Mouse (Mus musculus): ENCODE data around the gene Fcrl6.

Fcrl6 gene

GRCm38 (mm10) chr1:172602326-172602725, at the start of gene Fcrl6:
Gene Fcrl6 (minus strand): TSS chr1:172602551.
- DNase-seq, result no peak

GRCm38 (mm10) chr1:172651288-172651987, 49.1 kb upstream of the Fcrl6 start:
- no peak for DNase-seq

DNA sequence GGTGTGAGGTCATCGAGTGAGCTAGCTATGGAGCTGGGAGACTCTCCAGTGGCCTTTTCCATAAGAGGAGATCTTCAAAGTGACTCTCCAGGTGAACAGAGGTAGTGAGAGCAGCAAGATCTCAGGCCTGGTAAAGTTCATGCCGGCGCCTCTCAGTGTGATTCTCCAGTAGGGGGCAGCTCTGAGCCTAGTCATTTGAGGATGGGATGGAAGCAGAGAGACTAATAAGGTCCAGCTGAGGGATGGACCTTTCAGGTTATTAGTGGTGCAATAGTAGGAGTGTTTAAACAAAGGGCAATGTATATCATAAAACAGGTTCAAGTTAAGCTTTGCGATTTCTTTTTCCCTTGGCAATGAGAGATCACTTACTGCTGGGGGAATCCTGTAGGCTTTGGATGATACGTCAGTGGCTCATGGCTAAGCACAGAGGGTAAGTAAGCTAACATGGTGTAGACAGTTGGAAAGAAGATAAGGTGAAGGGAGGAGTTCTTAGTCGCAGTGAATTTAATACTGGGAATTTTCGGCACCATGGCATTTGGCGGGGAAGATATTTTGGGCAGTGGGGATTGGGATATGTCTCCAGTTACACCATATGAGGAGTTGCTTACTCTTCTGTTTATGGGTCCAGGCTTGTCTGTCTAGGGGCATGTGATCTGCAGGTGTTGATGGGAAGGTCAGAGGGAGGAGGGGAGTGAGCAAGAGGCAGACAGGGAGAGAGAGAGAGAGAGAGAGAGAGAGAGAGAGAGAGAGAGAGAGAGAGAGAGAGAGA, 48.4 kb upstream of the Fcrl6 start:
- peak; percentile 35 to 47 for DNase-seq

- DNase-seq, result no peak
Observed at GRCm38 (mm10) chr1:172649396-172649795, 47.0 kb upstream of the Fcrl6 start.

DNA sequence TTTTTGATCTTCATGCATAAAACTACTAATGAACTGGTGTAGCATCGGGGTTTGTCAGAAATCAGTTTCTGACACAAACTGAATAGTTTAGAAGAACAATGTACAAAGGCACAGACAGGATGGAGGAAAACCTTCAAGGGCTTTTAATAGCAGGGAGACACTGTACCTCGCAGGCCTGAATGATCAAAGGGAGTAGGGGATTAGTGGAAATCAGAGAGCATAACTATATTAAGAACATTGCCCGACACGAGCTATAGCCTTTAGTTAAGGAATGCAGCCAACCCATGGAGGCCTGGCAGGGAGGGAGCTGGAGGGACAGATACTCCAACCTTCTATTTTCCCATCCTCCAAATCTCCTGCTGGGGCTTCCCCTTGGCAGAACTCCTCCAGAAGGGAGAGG, 44.9 kb upstream of the Fcrl6 start:
- DNase-seq, result no peak

DNA sequence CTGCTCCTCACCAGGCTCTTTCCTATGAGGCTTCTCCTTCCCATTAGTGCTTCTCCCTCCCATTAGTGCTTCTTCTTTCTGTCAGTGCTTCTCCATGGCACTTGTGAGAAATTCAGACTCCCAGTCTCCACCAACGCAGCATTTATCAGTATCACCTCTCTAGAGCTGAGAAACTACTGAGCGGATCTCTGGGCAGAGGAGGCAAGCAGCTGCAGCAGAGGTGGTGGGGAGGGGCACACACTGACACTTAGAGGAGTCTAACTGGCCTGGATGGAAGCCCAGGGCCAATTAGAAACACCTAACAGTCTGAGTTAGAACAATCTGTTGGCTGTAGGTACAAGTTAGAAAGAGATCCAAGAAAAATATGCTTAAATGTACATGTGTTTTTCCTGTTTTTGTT, 36.4 kb upstream of the Fcrl6 start:
- no peak for DNase-seq

DNA sequence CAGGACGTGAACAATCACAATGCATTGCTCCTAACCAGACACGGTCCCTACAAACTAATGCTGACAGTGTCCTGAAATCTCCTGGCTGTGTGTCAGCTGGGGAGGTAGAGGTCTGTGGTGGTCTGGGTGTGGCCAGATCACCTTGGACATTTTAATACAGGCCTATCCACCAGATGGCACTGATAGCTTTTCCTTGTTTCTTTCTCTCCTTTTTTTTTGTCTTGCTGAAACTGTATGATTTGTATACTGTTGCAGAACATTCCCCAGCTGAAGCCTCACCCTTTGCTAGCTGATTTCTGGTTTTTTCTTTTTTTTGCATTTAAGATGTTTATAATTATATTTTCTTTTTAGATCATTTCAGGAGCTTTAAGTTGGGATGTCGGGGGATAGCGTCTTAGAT, 35.5 kb upstream of the Fcrl6 start:
- DNase-seq, result no peak

- no peak for DNase-seq
Observed at GRCm38 (mm10) chr1:172636266-172636665, 33.9 kb upstream of the Fcrl6 start.

GRCm38 (mm10) chr1:172635258-172635657, 32.9 kb upstream of the Fcrl6 start:
- DNase-seq, result no peak

DNA sequence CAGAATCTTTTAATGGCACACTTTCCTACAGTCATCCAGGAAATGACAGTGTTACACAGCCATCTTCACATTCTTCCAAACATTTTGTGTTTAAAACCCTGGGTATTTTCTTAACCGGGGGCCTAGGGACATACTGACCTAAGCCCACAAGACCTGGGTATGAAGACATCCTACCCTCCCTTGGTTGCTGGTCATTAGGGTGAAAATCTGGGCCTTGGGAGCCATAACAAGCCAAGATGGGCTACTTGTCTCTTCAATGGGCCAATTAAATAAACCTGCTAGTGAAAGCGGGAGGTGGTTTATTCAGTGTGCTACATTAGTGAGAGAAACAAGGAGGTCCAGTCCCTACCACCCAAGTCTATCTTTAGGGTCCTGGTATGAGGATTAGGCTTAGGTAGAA, 31.8 kb upstream of the Fcrl6 start:
- no peak for DNase-seq

DNA sequence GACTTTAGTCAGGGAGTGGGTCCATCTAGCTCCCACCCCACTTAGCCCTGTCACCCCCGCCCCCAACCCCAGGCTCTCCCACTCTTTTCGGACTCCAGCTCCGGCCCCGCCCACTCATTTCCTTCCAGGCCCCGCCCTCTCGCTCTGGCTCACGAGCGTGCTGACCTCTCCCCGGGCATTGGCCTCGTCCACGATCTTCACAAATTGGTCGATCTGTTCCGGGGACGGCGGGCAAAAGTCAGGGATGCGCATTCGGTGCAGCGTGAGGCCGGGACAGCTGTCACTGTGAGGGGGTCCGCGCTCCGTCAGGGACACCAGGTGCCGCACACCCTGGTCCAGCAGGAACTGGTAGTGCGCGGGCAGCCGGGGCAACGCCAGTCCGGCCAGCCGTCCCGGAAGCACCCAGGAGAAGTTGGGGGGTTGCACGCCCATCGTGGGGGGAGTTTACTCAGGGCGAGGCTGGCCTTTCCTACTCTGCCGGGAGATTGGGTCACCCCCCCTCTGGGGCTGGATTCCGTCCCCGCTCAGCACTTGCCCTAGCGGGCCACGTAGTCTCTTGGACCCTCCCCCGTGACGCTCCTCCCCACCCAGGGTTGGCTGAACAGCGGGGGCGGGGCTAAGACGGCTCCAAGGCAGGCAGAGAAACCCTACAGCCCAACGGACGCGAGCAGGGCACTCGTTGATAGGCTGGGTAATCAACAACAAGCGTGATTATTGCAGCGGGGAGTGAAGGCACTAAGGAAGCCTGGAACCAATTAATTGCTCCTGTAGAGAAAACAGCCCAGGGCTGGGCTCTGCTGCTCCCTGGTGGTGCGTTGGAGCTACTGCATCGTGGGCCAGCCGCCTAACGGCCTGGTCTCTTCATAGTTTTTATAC, 30.3 kb upstream of the Fcrl6 start, which contains the start of gene Dusp23:
Gene Dusp23 (minus strand): TSS at position 512 of the 876 bp plus-strand sequence.
- peak; percentile 94 to 96 for DNase-seq

GRCm38 (mm10) chr1:172631721-172632120, 29.4 kb upstream of the Fcrl6 start:
- DNase-seq, result no peak

GRCm38 (mm10) chr1:172629831-172630230, 27.5 kb upstream of the Fcrl6 start:
- DNase-seq, result no peak

- no peak for DNase-seq
Observed at GRCm38 (mm10) chr1:172626306-172626705, 24.0 kb upstream of the Fcrl6 start.

DNA sequence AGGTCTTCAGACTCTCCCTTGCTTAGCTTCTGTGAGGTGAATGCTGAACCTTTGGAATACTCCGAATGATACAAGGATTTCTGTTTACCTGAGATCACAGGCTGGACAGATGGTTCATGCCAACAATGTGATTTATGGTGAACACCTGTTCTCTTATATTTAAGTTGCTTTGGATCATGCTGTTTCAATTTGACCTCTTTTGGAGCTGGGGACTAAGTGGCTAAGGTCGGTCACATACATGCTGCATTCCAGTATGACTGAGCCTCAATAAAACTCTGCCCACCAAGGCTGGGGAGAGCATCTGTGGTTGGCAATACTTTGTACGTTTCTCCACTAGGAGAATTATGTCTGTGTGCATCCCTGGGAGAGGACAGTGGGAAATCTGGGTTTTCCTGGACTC, 21.7 kb upstream of the Fcrl6 start:
- no peak for DNase-seq

- DNase-seq, result no peak
Observed at GRCm38 (mm10) chr1:172623599-172623998, 21.2 kb upstream of the Fcrl6 start.

- peak; percentile 84 for DNase-seq
Observed at GRCm38 (mm10) chr1:172619235-172619634, 16.9 kb upstream of the Fcrl6 start.

DNA sequence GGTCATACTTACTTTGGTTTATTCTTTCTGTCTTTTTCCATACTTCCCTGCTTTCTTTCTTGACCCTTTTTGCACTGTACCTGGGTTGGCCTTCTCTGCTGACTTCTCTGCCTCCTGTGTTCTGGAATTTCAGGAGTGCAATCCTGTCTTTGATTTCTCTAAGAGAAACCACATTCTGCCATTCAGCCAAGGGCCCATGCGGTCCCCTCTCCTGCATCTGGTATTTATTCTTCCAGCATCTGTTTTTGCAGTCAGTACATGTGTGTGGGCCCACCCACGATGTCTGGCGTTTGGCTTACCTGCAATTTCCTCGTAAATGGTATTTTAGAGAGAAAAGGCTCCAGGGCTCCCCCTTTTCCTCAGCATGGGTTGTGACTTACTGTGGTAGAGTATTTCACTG, 15.8 kb upstream of the Fcrl6 start:
- no peak for DNase-seq

DNA sequence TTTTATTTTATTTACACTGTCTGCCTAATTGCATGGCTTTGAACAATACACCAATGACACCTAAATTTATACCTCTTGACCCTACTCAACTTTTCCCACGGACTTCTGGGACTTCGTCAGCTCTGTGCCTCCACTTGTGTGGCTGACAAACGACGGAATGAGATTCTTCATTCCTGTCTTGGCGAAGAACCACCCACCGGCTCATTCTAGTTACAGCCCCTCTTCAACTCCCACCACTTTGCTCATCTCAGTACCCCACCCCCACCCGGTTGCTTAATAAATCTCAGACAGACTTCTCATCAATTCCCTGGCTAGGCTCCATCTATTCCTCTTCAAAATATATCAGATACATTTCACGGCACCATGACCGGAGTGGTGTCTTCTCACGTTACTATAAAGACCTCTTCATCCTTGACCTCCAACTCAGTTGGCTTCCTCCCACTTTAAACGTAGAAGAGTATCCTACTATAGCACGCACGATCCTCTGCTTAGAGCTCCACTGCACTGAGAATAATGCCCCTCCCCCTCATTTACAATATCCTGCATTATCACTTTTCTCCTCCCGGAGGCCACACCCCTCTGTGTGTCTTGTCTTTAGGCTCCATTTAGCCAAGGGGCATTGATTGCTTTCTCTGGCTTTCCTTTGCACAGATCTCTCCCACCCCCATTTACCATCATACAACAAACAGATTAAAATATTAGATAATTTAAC, 15.2 kb upstream of the Fcrl6 start:
- DNase-seq, result no peak

- no peak for DNase-seq
Observed at GRCm38 (mm10) chr1:172616537-172617300, 14.4 kb upstream of the Fcrl6 start.

GRCm38 (mm10) chr1:172615412-172615811, 13.1 kb upstream of the Fcrl6 start:
- DNase-seq, result no peak

- no peak for DNase-seq
Observed at GRCm38 (mm10) chr1:172614654-172615053, 12.3 kb upstream of the Fcrl6 start.
